Mouse (Mus musculus): ENCODE results near the gene Dusp16. TPM values are rescaled to one million over a fixed set of nuclear protein-coding genes. Genes with fewer than 3 reads are reported as not detected.

Gene Dusp16
- polyA plus RNA-seq, 1 experiment from 2014 or later: 11.0 TPM

DNA sequence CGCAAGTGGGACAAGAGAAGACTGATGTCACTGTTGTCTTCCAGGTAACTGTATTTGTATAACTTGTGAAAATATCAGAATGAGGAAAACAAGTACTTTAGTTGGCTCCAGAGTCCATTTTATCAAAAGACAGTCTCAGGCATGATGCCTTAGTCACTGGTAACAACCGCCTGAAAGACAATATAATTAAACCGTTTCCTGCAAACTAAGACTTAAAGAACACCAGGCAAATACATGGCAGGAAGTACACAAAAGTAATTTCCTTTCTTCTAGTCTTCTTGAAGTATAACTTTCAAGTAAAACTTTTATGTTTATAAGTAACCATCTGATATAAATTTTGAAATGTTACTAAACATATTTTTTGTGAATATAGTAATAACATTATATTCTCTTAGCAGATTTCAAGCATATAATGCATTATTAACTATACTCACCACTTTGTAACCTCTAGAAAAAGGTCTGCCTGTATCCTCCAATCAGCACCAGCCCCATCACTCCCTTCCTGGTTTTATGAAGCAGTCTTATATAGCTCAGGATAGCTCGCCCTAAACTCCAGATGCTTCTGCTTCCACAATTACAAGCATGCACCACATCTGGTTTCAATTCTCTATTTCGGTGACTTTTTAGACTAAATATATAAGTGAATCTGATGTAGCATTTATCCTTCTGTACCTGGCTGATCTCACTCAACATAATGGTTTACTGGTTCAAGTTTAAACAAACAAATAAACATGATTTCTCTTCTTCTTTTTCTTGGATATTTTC, 40.4 kb downstream of the Dusp16 start:
- Histone ChIP-seq H3K27me3 (replicated peaks) (no peaks in the 10 kb centered on the region), H3K9ac (no peak overlapping the region), H3K9me3 (no peaks in the 10 kb centered on the region), H3K4me2 (replicated peaks) (no peak overlapping the region), H3K36me3 (no peaks in the 10 kb centered on the region), H3K27ac (no peak overlapping the region), H3K4me1 (no peaks in the 10 kb centered on the region), H3K4me3 (no peak overlapping the region)
- ATAC-seq (ENCODE audit: low FRiP score, low read depth): no peak
- WGBS: 91% methylated on average over 5 of the region's 5 CpGs

DNA sequence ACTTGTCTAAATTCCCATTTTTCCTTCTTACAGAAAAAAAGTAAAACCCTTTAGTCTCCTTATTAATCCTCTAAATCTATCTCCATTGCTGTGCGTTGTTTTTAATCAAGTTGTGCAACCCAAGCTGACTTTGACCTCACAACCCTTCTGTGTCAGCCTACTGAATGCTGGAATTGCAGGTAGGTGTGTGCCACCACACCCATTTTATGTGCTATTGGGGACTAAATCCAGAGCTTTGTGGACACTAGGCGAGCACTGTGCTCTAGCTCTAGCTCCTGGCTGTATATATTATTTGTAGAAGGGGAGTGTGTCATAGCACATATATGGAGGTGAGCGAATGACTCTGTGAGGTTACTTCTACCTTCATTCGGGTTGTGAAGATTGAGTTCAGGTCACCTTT, 41.3 kb downstream of the Dusp16 start:
- H3K27me3 ChIP-seq (replicated peaks): no peaks in the 10 kb centered on the region
- H3K9ac ChIP-seq: no peak overlapping the region
- ATAC-seq (ENCODE audit: low FRiP score, low read depth): no peak
- no peak overlapping the region for H3K4me3 ChIP-seq
- H3K4me1 ChIP-seq: no peaks in the 10 kb centered on the region
- no peaks in the 10 kb centered on the region for H3K36me3 ChIP-seq
- no peak overlapping the region for H3K27ac ChIP-seq
- 93% methylated on average over 4 of the region's 4 CpGs for WGBS
- H3K9me3 ChIP-seq: no peaks in the 10 kb centered on the region
- no peak overlapping the region for H3K4me2 ChIP-seq (replicated peaks)

DNA sequence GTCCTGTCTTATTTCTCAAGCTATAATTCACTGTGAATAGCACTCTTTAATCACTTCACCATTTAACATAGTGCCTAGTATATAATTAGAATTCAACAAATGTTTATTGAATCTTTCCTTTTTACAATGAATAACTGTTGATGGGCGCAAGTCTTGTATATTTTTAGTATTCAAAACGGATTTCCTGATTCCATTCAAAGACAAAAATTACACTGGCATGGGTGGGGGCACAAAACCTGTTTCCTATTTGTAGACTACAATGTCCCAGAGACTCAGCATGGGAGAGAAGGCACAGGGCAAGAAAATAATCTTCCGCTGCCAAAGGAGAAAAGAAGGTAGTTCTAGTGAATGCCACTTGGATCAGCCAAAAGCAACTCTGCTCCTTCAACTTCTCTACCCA, 44.3 kb downstream of the Dusp16 start:
- Histone ChIP-seq H3K36me3 (no peaks in the 10 kb centered on the region), H3K4me3 (no peak overlapping the region), H3K4me1 (no peaks in the 10 kb centered on the region), H3K9me3 (no peaks in the 10 kb centered on the region), H3K27ac (no peak overlapping the region), H3K27me3 (replicated peaks) (no peaks in the 10 kb centered on the region), H3K9ac (no peak overlapping the region), H3K4me2 (replicated peaks) (no peak overlapping the region)
- WGBS: 95% methylated on average over 3 of the region's 3 CpGs
- ATAC-seq (ENCODE audit: low FRiP score, low read depth): no peak

DNA sequence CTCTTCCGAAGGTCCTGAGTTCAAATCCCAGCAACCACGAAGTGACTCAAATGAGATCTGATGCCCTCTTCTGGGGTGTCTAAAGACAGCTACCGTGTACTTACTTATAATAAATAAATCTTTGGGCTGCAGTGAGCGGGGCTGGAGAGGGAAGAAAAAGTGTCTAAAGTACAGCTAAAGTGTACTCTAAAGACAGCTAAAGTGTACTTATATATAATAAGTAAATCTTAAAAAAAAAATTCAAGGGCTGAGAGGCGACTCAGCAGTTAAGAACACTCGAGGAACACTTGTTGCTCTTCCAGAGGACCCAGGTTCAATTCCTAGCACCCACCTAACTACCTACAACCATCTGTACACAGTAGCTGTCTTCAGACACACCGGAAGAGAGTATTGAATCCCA, 46.5 kb downstream of the Dusp16 start:
- Histone ChIP-seq H3K9ac (no peak overlapping the region), H3K27me3 (replicated peaks) (no peaks in the 10 kb centered on the region), H3K4me3 (no peak overlapping the region), H3K9me3 (no peaks in the 10 kb centered on the region), H3K27ac (no peak overlapping the region), H3K36me3 (no peaks in the 10 kb centered on the region), H3K4me2 (replicated peaks) (no peak overlapping the region), H3K4me1 (no peaks in the 10 kb centered on the region)
- no peak for ATAC-seq (ENCODE audit: low FRiP score, low read depth)
- WGBS: 93% methylated on average over 7 of the region's 7 CpGs

DNA sequence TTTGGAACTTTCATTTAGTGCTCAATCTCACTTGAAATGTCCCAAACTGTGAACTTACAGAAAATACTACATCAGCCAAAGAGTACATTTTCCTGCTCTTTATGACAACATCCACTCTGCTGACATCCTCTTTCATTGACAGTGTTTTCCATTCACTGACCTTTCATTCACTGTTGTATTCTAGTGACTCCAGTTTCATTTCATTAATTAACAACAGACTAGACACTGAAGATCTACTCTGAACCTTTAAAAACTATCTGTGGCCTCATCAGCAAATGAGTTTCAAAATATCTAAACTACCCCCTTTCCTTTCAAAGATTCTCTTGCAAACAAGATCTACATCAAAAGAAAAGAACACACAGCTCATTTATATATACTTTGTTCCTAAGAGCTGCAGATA, 48.9 kb downstream of the Dusp16 start:
- Histone ChIP-seq H3K27me3 (replicated peaks) (no peaks in the 10 kb centered on the region), H3K4me1 (no peaks in the 10 kb centered on the region), H3K9ac (no peak overlapping the region), H3K27ac (no peak overlapping the region), H3K36me3 (peaks cover 10% of the 10 kb centered on the region; the same call in 1 of the 2 replicates), H3K4me2 (replicated peaks) (no peak overlapping the region), H3K9me3 (no peaks in the 10 kb centered on the region), H3K4me3 (no peak overlapping the region)
- ATAC-seq (ENCODE audit: low FRiP score, low read depth): no peak

DNA sequence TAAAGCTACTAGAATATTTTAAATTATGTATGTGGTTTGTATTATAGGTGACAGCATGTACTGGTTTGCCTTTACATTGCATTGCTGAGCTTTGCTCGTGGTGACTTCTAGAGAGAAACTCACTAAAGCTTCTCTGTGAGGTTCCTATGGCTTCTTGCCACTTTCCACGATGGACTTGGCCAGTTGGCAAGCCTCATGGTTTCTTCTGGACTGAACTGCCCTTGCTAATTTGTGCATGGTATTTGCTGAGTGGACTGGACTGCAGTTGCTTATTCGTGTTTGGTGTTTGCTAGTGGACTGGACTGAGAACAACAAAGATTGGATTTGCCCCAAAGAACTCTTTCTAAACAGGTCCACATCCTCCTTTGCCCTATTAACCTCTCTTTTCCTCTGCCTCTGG, 55.6 kb downstream of the Dusp16 start:
- WGBS: 93% methylated on average over 3 of the region's 3 CpGs
- H3K4me2 ChIP-seq (replicated peaks): no peak overlapping the region

DNA sequence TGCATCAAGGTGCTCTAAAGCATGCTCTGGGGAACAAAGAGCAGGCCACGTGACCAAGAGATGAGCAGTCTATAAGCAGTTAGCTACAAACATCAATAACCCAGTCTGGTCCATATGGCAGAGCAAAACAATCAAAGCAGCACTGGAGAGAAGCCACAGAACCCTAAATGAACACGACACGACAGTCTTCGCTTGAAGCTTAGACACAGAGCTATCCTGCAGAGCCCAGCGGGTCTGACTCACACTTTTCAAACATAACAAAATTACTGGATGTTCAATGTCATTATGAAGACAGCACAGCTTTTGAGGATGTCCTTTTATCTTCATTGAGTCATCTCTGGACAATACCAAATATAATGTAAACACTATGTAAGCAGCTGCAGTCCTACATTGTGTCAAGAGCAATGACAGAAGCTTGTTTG, 58.6 kb downstream of the Dusp16 start:
- no peaks in the 10 kb centered on the region for H3K27me3 ChIP-seq (replicated peaks)
- H3K9ac ChIP-seq: no peak overlapping the region
- WGBS: 66% methylated on average over 5 of the region's 5 CpGs
- H3K9me3 ChIP-seq: no peaks in the 10 kb centered on the region
- ATAC-seq (ENCODE audit: low FRiP score, low read depth): no peak
- no peak overlapping the region for H3K4me2 ChIP-seq (replicated peaks)
- H3K36me3 ChIP-seq: peaks cover 8% of the 10 kb centered on the region
- no peaks in the 10 kb centered on the region for H3K4me1 ChIP-seq
- no peak overlapping the region for H3K4me3 ChIP-seq
- no peak overlapping the region for H3K27ac ChIP-seq

More for the DNA sequence above, 55.6 kb downstream of the Dusp16 start:
- no peaks in the 10 kb centered on the region for H3K4me1 ChIP-seq
- H3K9ac ChIP-seq: no peak overlapping the region
- H3K4me3 ChIP-seq: no peak overlapping the region
- no peak overlapping the region for H3K27ac ChIP-seq
- no peak for ATAC-seq (ENCODE audit: low FRiP score, low read depth)
- peaks cover 15% of the 10 kb centered on the region for H3K36me3 ChIP-seq
- H3K27me3 ChIP-seq (replicated peaks): no peaks in the 10 kb centered on the region
- H3K9me3 ChIP-seq: no peaks in the 10 kb centered on the region

DNA sequence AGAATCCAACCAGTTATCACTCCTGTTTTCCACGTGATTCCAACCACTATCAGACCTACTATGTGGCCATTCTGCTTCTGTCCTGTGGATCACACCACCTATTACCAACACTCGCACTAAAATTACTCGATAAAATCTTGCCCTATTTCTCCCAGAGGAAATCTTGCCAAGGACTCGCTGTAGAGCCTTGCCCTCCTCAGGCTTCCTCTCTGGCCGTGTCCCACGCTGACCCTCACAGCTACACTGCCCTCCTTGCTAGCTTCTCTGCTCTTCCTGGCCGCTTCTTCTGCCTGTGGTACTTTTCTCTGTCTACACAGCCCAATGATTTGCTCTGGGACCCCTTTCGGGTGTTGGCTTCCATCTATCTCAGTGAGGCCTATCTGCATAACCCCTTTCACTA, 59.6 kb downstream of the Dusp16 start:
- Histone ChIP-seq H3K4me2 (replicated peaks) (no peak overlapping the region), H3K9ac (no peak overlapping the region), H3K27me3 (replicated peaks) (no peaks in the 10 kb centered on the region), H3K4me1 (no peaks in the 10 kb centered on the region), H3K36me3 (peaks cover 4% of the 10 kb centered on the region; the same call in 1 of the 2 replicates), H3K27ac (no peak overlapping the region), H3K4me3 (no peak overlapping the region), H3K9me3 (no peaks in the 10 kb centered on the region)
- ATAC-seq (ENCODE audit: low FRiP score, low read depth): no peak
- WGBS: 86% methylated on average over 8 of the region's 8 CpGs

DNA sequence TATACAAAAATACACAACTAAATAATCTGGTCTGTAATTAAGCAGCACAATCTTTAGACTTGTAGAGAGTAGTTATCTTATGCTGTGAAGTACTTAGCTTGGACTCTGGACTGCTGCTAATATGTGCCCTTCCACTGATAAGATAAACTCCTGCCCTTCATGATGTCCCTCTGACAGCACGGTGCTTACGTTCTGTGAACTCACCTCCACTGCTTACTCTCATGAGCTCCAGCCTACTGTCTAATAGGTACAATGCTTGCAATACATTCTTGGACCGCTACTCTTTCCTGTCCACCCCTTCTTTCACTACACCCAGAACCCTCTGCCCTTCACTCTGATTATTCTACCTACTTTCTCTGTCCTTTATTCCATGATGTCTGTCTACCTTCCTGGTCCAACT, 61.4 kb downstream of the Dusp16 start:
- Histone ChIP-seq H3K36me3 (no peaks in the 10 kb centered on the region; the same call in 1 of the 2 replicates), H3K9me3 (no peaks in the 10 kb centered on the region), H3K4me1 (no peaks in the 10 kb centered on the region), H3K4me2 (replicated peaks) (no peak overlapping the region), H3K4me3 (no peak overlapping the region), H3K27me3 (replicated peaks) (no peaks in the 10 kb centered on the region), H3K9ac (no peak overlapping the region), H3K27ac (no peak overlapping the region)
- WGBS: 93% methylated on average over 3 of the region's 3 CpGs
- ATAC-seq (ENCODE audit: low FRiP score, low read depth): no peak

DNA sequence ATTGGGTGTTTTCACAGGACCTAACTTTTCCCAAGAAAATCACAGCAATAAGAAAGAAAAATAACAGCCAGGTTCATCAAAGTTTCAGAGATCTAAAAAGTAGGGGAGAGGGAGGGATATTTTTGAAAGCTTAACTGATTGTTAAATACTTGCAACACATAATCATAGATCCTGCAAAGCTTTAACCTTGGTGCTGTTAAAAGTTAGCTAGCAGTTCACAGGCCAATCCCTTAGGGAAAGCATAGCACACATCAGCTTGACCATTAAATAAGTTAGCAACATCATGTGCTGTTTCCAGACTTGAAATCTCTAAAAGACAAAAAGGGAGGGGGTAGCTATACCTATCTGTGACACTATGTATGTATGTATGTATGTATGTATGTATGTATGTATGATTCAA, 67.0 kb downstream of the Dusp16 start:
- Histone ChIP-seq H3K27me3 (replicated peaks) (no peaks in the 10 kb centered on the region), H3K4me3 (no peak overlapping the region), H3K27ac (no peak overlapping the region), H3K9ac (no peak overlapping the region), H3K9me3 (no peaks in the 10 kb centered on the region), H3K4me1 (no peaks in the 10 kb centered on the region), H3K4me2 (replicated peaks) (no peak overlapping the region), H3K36me3 (peaks cover under 1% of the 10 kb centered on the region)
- no peak for ATAC-seq (ENCODE audit: low FRiP score, low read depth)

DNA sequence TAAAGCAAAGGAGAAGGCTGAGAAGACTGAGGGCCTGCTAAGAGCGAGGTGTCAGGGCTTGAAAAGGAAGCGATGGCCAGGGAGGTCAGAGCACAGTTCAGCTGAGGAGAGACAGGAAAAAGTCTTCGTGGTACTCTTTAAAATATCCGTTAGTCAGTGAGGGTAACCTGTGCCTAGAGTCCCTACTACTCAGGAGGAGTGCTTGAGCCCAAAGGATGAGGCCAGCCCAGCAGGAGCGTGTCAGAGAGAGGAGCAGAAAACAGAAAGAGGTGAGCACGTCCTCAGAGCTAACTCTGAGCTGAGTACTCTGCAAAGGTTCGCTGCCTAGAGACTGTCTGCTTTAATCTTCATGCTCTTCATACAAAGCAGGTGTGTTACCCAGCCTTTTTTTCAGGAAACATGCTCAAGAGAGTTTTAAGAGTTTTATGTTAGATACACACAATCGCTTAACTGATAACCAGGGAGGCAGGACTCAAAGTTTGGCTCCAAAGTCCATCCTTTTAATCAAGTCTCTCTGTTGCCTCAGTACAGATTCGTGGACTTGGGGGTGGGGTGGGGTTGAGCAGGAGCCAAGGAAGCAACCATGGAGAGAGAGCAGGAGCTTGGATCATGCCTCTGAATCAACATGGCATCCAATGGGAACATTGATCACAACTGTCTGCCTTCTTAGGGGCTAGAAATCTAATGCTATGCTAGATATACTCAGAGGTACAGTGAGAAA, 68.4 kb downstream of the Dusp16 start:
- no peak for ATAC-seq (ENCODE audit: low FRiP score, low read depth)
- H3K4me3 ChIP-seq: no peak overlapping the region
- H3K9ac ChIP-seq: no peak overlapping the region
- H3K4me1 ChIP-seq: no peaks in the 10 kb centered on the region
- H3K36me3 ChIP-seq: peaks cover 14% of the 10 kb centered on the region
- H3K9me3 ChIP-seq: no peaks in the 10 kb centered on the region
- WGBS: 91% methylated on average over 9 of the region's 9 CpGs
- no peak overlapping the region for H3K27ac ChIP-seq
- H3K27me3 ChIP-seq (replicated peaks): no peaks in the 10 kb centered on the region
- H3K4me2 ChIP-seq (replicated peaks): no peak overlapping the region

DNA sequence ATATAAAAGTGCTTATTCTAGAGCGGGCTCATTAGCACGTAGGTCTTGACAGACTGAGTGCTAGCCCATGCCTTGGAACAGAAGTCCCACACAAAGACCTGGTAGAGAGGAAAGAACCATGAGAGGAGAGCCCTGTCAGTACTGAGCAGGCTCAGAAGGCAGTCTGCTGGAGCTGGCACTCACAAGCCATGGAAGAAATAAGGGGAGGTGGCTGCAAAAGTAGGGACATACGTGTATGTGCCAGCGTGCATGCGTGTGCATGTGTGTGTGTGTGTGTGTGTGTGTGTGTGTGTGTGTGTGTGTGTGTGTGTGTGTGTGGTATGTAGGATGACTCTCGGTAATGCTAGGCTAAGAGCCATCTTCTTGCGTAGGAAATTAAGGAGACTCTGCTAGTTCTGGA, 69.1 kb downstream of the Dusp16 start:
- ATAC-seq (ENCODE audit: low FRiP score, low read depth): no peak
- H3K9me3 ChIP-seq: no peaks in the 10 kb centered on the region
- no peaks in the 10 kb centered on the region for H3K4me1 ChIP-seq
- 91% methylated on average over 7 of the region's 7 CpGs for WGBS
- H3K4me2 ChIP-seq (replicated peaks): no peak overlapping the region
- H3K36me3 ChIP-seq: peaks cover 19% of the 10 kb centered on the region
- H3K4me3 ChIP-seq: no peak overlapping the region
- no peak overlapping the region for H3K27ac ChIP-seq
- H3K27me3 ChIP-seq (replicated peaks): no peaks in the 10 kb centered on the region
- no peak overlapping the region for H3K9ac ChIP-seq

DNA sequence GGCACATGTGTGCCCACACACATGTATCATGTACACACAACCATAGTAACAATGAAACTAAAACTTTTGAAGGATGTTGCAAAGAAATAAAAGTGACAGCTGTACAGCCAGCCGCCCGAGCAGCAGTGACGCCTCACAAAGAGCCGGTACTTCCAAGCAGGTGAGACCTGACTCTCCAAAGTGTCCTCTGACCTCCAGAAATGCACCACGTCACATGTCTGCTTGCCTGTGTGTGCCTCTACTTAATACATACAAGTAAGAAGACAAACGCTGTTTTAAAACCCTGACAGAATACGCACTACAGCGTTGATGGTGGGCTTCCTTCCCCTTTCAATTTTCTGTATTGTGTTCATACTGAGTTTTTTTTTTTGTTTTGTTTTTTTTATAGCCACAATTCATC, 69.5 kb downstream of the Dusp16 start:
- Histone ChIP-seq H3K27ac (no peak overlapping the region), H3K4me3 (no peak overlapping the region), H3K9ac (no peak overlapping the region), H3K4me1 (no peaks in the 10 kb centered on the region), H3K27me3 (replicated peaks) (no peaks in the 10 kb centered on the region), H3K9me3 (no peaks in the 10 kb centered on the region), H3K36me3 (peaks cover 23% of the 10 kb centered on the region), H3K4me2 (replicated peaks) (no peak overlapping the region)
- 94% methylated on average over 8 of the region's 8 CpGs for WGBS
- no peak for ATAC-seq (ENCODE audit: low FRiP score, low read depth)
